Mouse (Mus musculus) gastrocnemius, postnatal 14 days (tissue): ENCODE data around the gene Med13l. TPM values are rescaled to one million over a fixed set of nuclear protein-coding genes. Genes with fewer than 3 reads are reported as not detected.

ENCODE experiments used
- DNase-seq: peaks from one replicate; pipeline ENCODE4 v3.0.0; 2021; ENCODE audit warnings: mixed read lengths
- intact Hi-C: fragments of 180-260 bp; cut with DNase I; formaldehyde crosslinking; loops from one replicate; pipeline ENCODE4 v1.15.1; 2025; ENCODE audit warnings: low total_unique reads
- total RNA-seq, 2 experiments: library from RNA; stranded (reverse); gene quantifications; 2 replicates each; pipeline ENCODE4 v1.2.3; 2021

Gene Med13l
- total RNA-seq, 2 experiments from 2014 or later, result 22.0 to 24.1 TPM

GRCm38 (mm10) chr5:118553290-118553689, 7.2 kb upstream of the Med13l start:
- intact Hi-C loops, result loop anchor here (10.0 kb wide), 1 partner anchor 218 kb away; no protein-coding TSS in a partner anchor
- no peak for DNase-seq

DNA sequence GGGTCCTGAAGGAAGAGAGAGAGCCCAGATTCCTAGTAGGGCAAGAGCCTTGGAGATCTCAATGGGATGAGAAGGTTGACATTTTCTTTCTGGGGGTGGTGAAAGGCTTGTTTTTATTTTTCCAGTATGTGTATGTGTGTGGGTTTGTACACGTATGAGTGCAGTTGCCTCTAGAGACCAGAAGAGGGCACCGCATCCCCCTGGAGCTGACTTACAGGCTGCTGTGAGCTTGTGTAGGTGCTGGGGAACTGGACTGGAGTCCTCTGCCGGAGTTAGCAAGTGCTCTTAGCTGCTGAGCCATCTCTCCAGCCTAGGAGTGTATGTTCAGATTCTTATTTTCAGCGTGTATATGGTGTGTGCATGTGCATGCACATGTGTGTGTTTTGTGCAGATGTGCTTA, 5.2 kb upstream of the Med13l start:
- intact Hi-C loops, result loop anchor here (10.0 kb wide), 1 partner anchor 221 kb away; no protein-coding TSS in a partner anchor
- no peak for DNase-seq

GRCm38 (mm10) chr5:118556387-118556937, 4.0 kb upstream of the Med13l start:
- no peak for DNase-seq
- intact Hi-C loops, result loop anchor here (10.0 kb wide), 1 partner anchor 222 kb away; no protein-coding TSS in a partner anchor

- no peak for DNase-seq
- intact Hi-C loops, result loop anchor here (10.0 kb wide), 1 partner anchor 224 kb away; no protein-coding TSS in a partner anchor
Observed at GRCm38 (mm10) chr5:118558841-118559240, 1.6 kb upstream of the Med13l start.

GRCm38 (mm10) chr5:118559584-118560384, 695 bp upstream of the Med13l start:
- intact Hi-C loops, result loop anchor here (10.0 kb wide), 2 partner anchors 195 to 225 kb away; no protein-coding TSS in a partner anchor

GRCm38 (mm10) chr5:118561086-118561987, 858 bp downstream of the Med13l start:
- peak; percentile 44 for DNase-seq
- intact Hi-C loops, result loop anchor here (10.0 kb wide), 1 partner anchor 197 kb away; no protein-coding TSS in a partner anchor

More at GRCm38 (mm10) chr5:118559584-118560384, 695 bp upstream of the Med13l start:
- DNase-seq, result peak; percentile 87

GRCm38 (mm10) chr5:118562206-118562605, 1.7 kb downstream of the Med13l start:
- intact Hi-C loops, result loop anchor here (10.0 kb wide), 1 partner anchor 197 kb away; no protein-coding TSS in a partner anchor
- DNase-seq, result no peak

- intact Hi-C loops, result loop anchor here (10.0 kb wide), 1 partner anchor 199 kb away; no protein-coding TSS in a partner anchor
Observed at GRCm38 (mm10) chr5:118563590-118563989, 3.1 kb downstream of the Med13l start.

GRCm38 (mm10) chr5:118567395-118567794, 6.9 kb downstream of the Med13l start:
- DNase-seq, result no peak
- intact Hi-C loops, result loop anchor here (10.0 kb wide), 1 partner anchor 203 kb away; no protein-coding TSS in a partner anchor

More at GRCm38 (mm10) chr5:118563590-118563989, 3.1 kb downstream of the Med13l start:
- no peak for DNase-seq

GRCm38 (mm10) chr5:118569017-118569416, 8.5 kb downstream of the Med13l start:
- no peak for DNase-seq
- intact Hi-C loops, result loop anchor here (10.0 kb wide), 1 partner anchor 204 kb away; no protein-coding TSS in a partner anchor

- DNase-seq, result no peak
- intact Hi-C loops, result loop anchor here (10.0 kb wide), 1 partner anchor 205 kb away; no protein-coding TSS in a partner anchor
Observed at GRCm38 (mm10) chr5:118569606-118570580, 9.4 kb downstream of the Med13l start.

- intact Hi-C loops, result no loop called here
- DNase-seq, result no peak
Observed at GRCm38 (mm10) chr5:118571504-118571903, 11.0 kb downstream of the Med13l start.

- no peak for DNase-seq
- intact Hi-C loops, result no loop called here
Observed at GRCm38 (mm10) chr5:118574236-118574635, 13.8 kb downstream of the Med13l start.

DNA sequence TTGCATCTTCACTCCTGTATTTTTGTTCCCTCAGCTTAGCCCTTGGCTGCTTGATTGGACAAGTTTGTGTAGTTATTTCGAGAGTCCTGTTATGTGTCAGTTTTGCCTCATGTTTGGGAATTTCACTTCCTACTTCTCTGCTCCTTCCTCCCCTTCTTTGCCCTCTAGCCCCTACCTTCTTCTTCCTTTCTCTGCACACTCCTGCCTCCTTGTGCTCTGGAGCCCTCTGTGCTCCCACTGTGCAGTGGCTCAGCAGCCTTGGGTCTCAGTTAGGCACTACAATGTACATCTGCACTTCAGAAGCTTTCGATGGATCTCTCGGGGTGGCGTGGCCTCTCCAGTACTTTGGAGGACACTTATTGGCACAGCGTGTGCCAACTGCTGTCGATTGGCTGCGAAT, 14.5 kb downstream of the Med13l start:
- no peak for DNase-seq
- intact Hi-C loops, result no loop called here

GRCm38 (mm10) chr5:118575909-118576308, 15.4 kb downstream of the Med13l start:
- intact Hi-C loops, result no loop called here
- no peak for DNase-seq

GRCm38 (mm10) chr5:118576731-118577130, 16.3 kb downstream of the Med13l start:
- DNase-seq, result no peak
- intact Hi-C loops, result no loop called here

DNA sequence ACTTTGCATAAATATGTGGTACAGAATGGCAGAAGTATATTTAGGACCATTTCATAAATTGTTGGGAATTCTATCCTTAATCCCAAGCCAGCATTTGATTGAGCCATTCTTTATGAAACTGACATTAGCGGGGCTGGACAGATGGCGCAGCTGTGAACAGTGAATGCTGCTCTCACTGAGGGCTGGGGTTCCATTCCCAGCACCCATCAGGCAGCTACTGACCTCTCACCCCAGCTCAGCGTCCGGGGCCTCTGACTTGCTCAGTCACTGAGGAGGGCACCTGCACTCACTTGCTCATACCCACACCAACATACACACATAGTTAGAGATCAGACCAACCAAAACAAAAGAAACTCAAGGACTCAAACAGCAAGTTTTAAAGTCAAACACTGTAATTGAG, 24.9 kb downstream of the Med13l start:
- no peak for DNase-seq
- intact Hi-C loops, result no loop called here

GRCm38 (mm10) chr5:118586560-118586959, 26.1 kb downstream of the Med13l start:
- no peak for DNase-seq
- intact Hi-C loops, result no loop called here
